Mouse (Mus musculus): ENCODE data around the gene Prss21. TPM values are rescaled to one million over a fixed set of nuclear protein-coding genes. Genes with fewer than 3 reads are reported as not detected.

Gene Prss21
- not detected in 2 replicates for polyA plus RNA-seq (2012)

- no peaks in the 10 kb centered on the region for H3K9me3 ChIP-seq (ENCODE audit: control insufficient read depth, low read length)
- H3K36me3 ChIP-seq (ENCODE audit: control insufficient read depth): no peaks in the 10 kb centered on the region
- no peaks in the 10 kb centered on the region for H3K4me1 ChIP-seq (ENCODE audit: control insufficient read depth)
- TF ChIP-seq TAL1 (IDR thresholded peaks at IDR 0.05; ENCODE audit: low read length): no peak
- no peak for TF ChIP-seq GATA1 (IDR thresholded peaks at IDR 0.05; ENCODE audit: low read length)
- no peak within 1 kb of the TSS for H3K4me3 ChIP-seq (replicated peaks)
- no peaks in the 10 kb centered on the region for H3K27me3 ChIP-seq (ENCODE audit: control insufficient read depth)
These were observed at the start of gene Prss21 for GRCm38 (mm10) chr17:23867756-23868155. Gene Prss21, plus strand, starts transcription at chr17:23868056.

- Histone ChIP-seq H3K36me3 (ENCODE audit: control insufficient read depth) (peaks cover 100% of the 10 kb centered on the region), H3K4me3 (replicated peaks) (no peak overlapping the region), H3K27me3 (ENCODE audit: control insufficient read depth) (peaks cover 12% of the 10 kb centered on the region; the same call in 1 of the 2 replicates), H3K4me1 (ENCODE audit: control insufficient read depth) (peaks cover 2% of the 10 kb centered on the region; the same call in 1 of the 2 replicates), H3K9me3 (ENCODE audit: control insufficient read depth, low read length) (peaks cover 72% of the 10 kb centered on the region)
- no peak for TF ChIP-seq GATA1 (IDR thresholded peaks at IDR 0.05; ENCODE audit: low read length)
- no peak for TF ChIP-seq TAL1 (IDR thresholded peaks at IDR 0.05; ENCODE audit: low read length)
These were observed 49.3 kb upstream of the Prss21 start for GRCm38 (mm10) chr17:23818579-23818978.

GRCm38 (mm10) chr17:23819235-23819634, 48.6 kb upstream of the Prss21 start:
- peaks cover 100% of the 10 kb centered on the region for H3K36me3 ChIP-seq (ENCODE audit: control insufficient read depth)
- no peak overlapping the region for H3K4me3 ChIP-seq (replicated peaks)
- peaks cover 68% of the 10 kb centered on the region for H3K9me3 ChIP-seq (ENCODE audit: control insufficient read depth, low read length)
- H3K4me1 ChIP-seq (ENCODE audit: control insufficient read depth): peaks cover 2% of the 10 kb centered on the region; the same call in 1 of the 2 replicates
- TF ChIP-seq GATA1 (IDR thresholded peaks at IDR 0.05; ENCODE audit: low read length) (no peak), TAL1 (IDR thresholded peaks at IDR 0.05; ENCODE audit: low read length) (no peak)
- peaks cover 12% of the 10 kb centered on the region; the same call in 1 of the 2 replicates for H3K27me3 ChIP-seq (ENCODE audit: control insufficient read depth)

- no peak overlapping the region for H3K4me3 ChIP-seq (replicated peaks)
- H3K36me3 ChIP-seq (ENCODE audit: control insufficient read depth): peaks cover 100% of the 10 kb centered on the region
- TF ChIP-seq GATA1 (IDR thresholded peaks at IDR 0.05; ENCODE audit: low read length): no peak
- TF ChIP-seq TAL1 (IDR thresholded peaks at IDR 0.05; ENCODE audit: low read length): no peak
- H3K4me1 ChIP-seq (ENCODE audit: control insufficient read depth): peaks cover 2% of the 10 kb centered on the region; the same call in 1 of the 2 replicates
- peaks cover 7% of the 10 kb centered on the region; the same call in 1 of the 2 replicates for H3K27me3 ChIP-seq (ENCODE audit: control insufficient read depth)
- peaks cover 55% of the 10 kb centered on the region for H3K9me3 ChIP-seq (ENCODE audit: control insufficient read depth, low read length)
These were observed 47.1 kb upstream of the Prss21 start for GRCm38 (mm10) chr17:23820731-23821130.

- peaks cover 4% of the 10 kb centered on the region; the same call in 1 of the 2 replicates for H3K27me3 ChIP-seq (ENCODE audit: control insufficient read depth)
- no peak for TF ChIP-seq TAL1 (IDR thresholded peaks at IDR 0.05; ENCODE audit: low read length)
- no peak for TF ChIP-seq GATA1 (IDR thresholded peaks at IDR 0.05; ENCODE audit: low read length)
- peaks cover 42% of the 10 kb centered on the region for H3K9me3 ChIP-seq (ENCODE audit: control insufficient read depth, low read length)
- no peak overlapping the region for H3K4me3 ChIP-seq (replicated peaks)
- H3K4me1 ChIP-seq (ENCODE audit: control insufficient read depth): peaks cover 4% of the 10 kb centered on the region
- H3K36me3 ChIP-seq (ENCODE audit: control insufficient read depth): peaks cover 100% of the 10 kb centered on the region
These were observed 45.8 kb upstream of the Prss21 start for GRCm38 (mm10) chr17:23822094-23822493.

GRCm38 (mm10) chr17:23823018-23823417, 44.8 kb upstream of the Prss21 start:
- Histone ChIP-seq H3K9me3 (ENCODE audit: control insufficient read depth, low read length) (peaks cover 32% of the 10 kb centered on the region), H3K27me3 (ENCODE audit: control insufficient read depth) (peaks cover 4% of the 10 kb centered on the region; the same call in 1 of the 2 replicates), H3K36me3 (ENCODE audit: control insufficient read depth) (peaks cover 96% of the 10 kb centered on the region), H3K4me3 (replicated peaks) (no peak overlapping the region), H3K4me1 (ENCODE audit: control insufficient read depth) (peaks cover 12% of the 10 kb centered on the region)
- TF ChIP-seq GATA1 (IDR thresholded peaks at IDR 0.05; ENCODE audit: low read length): no peak
- TF ChIP-seq TAL1 (IDR thresholded peaks at IDR 0.05; ENCODE audit: low read length): no peak

GRCm38 (mm10) chr17:23823614-23824013, 44.2 kb upstream of the Prss21 start:
- H3K9me3 ChIP-seq (ENCODE audit: control insufficient read depth, low read length): peaks cover 27% of the 10 kb centered on the region
- peaks cover 18% of the 10 kb centered on the region for H3K4me1 ChIP-seq (ENCODE audit: control insufficient read depth)
- peaks cover 3% of the 10 kb centered on the region; the same call in 1 of the 2 replicates for H3K27me3 ChIP-seq (ENCODE audit: control insufficient read depth)
- TF ChIP-seq GATA1 (IDR thresholded peaks at IDR 0.05; ENCODE audit: low read length) (no peak), TAL1 (IDR thresholded peaks at IDR 0.05; ENCODE audit: low read length) (no peak)
- no peak overlapping the region for H3K4me3 ChIP-seq (replicated peaks)
- peaks cover 90% of the 10 kb centered on the region for H3K36me3 ChIP-seq (ENCODE audit: control insufficient read depth)

GRCm38 (mm10) chr17:23825591-23825990, 42.3 kb upstream of the Prss21 start:
- TF ChIP-seq TAL1 (IDR thresholded peaks at IDR 0.05; ENCODE audit: low read length): no peak
- no peak for TF ChIP-seq GATA1 (IDR thresholded peaks at IDR 0.05; ENCODE audit: low read length)
- peaks cover 5% of the 10 kb centered on the region for H3K27me3 ChIP-seq (ENCODE audit: control insufficient read depth)
- H3K9me3 ChIP-seq (ENCODE audit: control insufficient read depth, low read length): peaks cover 17% of the 10 kb centered on the region
- peaks cover 24% of the 10 kb centered on the region for H3K4me1 ChIP-seq (ENCODE audit: control insufficient read depth)
- no peak overlapping the region for H3K4me3 ChIP-seq (replicated peaks)
- H3K36me3 ChIP-seq (ENCODE audit: control insufficient read depth): peaks cover 70% of the 10 kb centered on the region

- Histone ChIP-seq H3K4me1 (ENCODE audit: control insufficient read depth) (peaks cover 23% of the 10 kb centered on the region), H3K27me3 (ENCODE audit: control insufficient read depth) (peaks cover 28% of the 10 kb centered on the region), H3K4me3 (replicated peaks) (peak overlapping the region; percentile 86), H3K9me3 (ENCODE audit: control insufficient read depth, low read length) (peaks cover 10% of the 10 kb centered on the region), H3K36me3 (ENCODE audit: control insufficient read depth) (peaks cover 42% of the 10 kb centered on the region)
- no peak for TF ChIP-seq GATA1 (IDR thresholded peaks at IDR 0.05; ENCODE audit: low read length)
- TF ChIP-seq TAL1 (IDR thresholded peaks at IDR 0.05; ENCODE audit: low read length): no peak
These were observed 39.4 kb upstream of the Prss21 start for GRCm38 (mm10) chr17:23828271-23829001.

All from erythroblast, embryonic 14.5 days (primary cell).